Mouse (Mus musculus) frontal cortex, adult (tissue): Measurements from ENCODE around the gene Iyd.
A peak's percentile ranks its signal among the peaks of the same experiment; 100 is the strongest.

ENCODE experiments used
- ATAC-seq: cut with Nextera tagmentation; 2 replicates; pipeline ENCODE4 v1.9.2; 2017; ENCODE audit warnings: mild to moderate bottlenecking, moderate library complexity, mixed read lengths; ENCODE audit not compliant: low TSS enrichment

Gene Iyd

DNA sequence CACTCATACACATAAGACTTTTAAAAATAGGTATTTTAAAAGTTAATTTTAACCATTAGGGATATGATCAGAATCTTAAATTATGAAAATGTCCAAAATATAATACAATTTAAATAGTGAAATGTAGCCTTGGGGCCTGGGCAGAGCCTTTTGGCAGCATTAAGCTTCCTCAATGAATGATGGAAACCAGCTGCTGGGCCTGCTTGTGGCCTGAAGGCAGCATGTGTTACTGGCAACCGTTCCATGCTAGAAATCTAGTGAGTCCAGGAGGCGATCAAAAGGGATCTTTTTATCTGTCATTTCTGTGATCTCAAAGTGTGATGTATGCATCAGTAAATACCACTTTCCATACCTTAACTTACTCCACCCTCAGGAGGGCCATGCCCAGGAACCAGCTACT lies 9.3 kb downstream of the Iyd start:
- no peak for ATAC-seq

- ATAC-seq: no peak
Measured at GRCm38 (mm10) chr10:3555128-3555527, 15.1 kb downstream of the Iyd start.

GRCm38 (mm10) chr10:3556538-3556937 lies 16.5 kb downstream of the Iyd start:
- ATAC-seq: no peak

GRCm38 (mm10) chr10:3559136-3559535 lies 19.1 kb downstream of the Iyd start:
- ATAC-seq: no peak

DNA sequence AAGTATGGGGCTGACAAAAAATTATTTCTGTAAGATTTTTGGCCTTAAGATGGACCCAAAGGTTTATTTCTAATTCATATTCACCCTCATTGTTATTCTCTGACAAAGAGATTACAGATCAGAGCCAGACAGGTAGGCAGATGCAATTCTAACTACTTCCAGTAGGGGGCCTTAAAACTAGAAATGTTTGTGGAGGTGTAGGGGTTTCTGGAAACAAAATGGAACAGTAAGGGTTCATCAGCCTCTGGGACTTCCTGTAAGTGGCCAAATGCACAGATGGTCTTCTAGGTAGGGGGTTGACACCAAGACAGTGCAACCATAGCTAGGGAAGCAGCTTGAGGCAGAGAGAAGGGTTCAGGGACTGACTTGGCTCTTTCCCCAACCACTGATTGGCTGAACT lies 22.1 kb downstream of the Iyd start:
- ATAC-seq: no peak

DNA sequence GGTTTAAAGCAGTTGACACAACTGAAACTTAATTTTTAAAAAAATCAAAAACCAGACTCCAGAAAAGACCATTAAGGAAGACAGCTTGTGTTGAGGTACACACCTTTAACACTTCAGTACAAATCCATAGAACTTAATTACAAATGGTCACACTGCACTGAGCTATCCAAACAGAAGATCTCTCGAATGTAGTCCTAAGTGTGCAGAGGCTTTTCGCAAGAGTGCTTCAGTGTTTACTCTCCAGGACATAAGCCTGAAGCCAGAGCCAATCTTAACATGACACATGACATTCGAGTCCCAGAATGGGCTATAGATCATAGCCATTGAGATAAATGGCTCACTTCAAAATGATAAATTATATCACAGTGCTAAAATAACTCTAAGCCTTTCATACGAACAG lies 25.1 kb downstream of the Iyd start:
- ATAC-seq: no peak

- ATAC-seq: no peak
Measured at GRCm38 (mm10) chr10:3567821-3568220, 27.8 kb downstream of the Iyd start.

DNA sequence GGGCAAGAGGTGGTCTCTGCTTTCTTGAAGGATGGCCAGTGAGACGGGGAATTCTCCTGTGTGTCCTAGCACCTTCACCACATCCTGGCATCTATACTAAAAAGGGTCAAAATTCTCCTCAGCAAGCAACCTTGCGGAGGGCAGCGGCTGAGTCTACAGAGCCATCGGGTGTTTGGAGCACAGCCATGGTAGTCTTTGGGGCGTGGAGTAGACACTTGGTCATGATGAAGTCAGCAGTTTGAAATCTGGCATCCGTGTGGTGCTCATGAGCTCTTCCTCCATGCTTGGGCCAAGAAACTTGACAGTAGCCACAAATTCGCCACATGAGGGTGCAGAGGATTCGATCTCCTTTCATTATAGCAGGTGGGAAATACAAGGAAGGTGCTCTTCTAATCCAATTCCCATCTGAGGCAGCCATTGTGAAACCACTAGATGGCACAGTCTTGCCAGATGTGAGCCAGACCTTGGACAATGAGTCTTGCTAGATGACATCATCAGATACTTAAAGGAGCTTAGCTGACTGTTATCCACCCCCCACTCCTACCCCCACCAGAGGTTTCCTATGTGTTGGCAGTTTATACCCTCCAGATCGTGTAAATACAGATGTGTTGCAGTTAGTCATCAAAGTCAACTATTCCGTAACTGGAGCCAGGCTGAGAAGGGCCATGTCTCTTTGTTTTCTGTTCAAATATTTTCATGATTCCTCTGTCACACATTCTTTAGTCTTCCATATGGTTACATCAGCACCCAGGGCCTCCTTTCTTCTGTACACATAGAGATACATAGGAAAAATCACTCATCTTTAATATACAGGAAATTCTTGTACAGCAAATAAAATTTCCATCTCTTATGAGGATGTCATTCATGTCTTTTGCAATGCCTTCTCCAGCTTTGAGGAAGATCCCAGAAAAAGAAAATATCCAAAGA lies 32.9 kb downstream of the Iyd start:
- peak; percentile 65 for ATAC-seq

DNA sequence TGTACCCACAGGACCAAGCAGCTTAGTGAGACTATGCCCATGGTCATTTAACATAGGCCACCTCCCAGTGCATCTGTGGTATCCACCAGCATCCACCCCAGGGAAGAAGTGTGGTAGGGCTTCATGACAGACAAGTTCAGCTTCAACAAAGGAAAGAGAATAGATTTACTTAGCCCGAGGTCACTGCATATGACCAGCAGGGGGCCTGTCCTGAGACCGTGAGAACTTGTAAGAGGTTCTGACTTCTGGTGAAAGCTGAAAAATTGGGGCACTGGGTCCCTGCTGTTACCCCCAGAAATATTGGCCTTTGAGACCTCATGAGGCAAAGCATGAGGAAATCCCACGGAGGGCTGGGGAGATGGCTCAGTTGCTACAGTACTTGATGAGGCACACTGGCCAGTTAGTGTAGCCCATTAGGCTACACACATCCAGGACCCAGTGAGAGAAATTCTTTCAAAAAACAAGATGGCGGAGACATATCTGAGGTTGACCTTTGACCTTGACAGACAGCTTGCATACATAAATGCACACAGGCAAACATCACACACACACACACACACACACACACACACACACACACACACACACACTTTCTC lies 34.0 kb downstream of the Iyd start:
- no peak for ATAC-seq

DNA sequence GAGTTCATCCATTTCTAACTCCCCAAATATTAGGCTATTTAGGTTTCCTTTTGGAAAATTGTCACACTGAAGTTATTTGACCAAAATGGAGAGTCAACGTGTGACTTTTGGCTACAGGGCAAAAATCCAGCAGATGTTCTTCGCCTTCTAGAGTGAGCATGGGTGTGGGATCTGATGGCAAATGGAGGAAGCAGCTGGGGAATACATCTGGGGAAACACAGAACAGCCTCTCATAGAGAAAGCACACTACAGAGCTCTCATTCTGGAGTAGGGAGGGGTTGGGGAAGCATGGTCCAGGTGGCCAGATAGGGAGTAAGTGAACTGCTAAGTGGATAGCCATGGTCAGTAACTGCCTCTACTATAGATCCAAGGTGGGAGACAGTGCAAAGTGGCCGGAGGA lies 50.6 kb downstream of the Iyd start:
- ATAC-seq: no peak

DNA sequence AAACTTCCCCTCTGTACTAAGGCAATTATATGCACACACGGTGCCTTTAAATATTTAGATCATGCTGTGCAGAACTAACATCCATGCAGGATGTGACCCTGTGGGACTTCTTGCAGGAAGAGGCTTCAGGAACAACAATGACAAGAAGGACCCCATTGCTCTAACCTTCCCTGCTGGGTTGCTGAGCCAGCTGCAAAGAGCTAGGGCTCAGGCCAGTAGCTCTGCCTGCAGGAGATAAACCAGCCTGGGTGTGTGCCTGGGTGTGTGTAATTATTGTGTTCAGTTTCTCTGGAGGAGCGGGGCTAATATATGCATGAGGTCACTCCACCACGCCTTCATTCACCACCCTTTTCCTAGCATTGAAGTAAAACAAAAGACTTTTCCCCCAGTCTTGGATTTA lies 51.8 kb downstream of the Iyd start:
- ATAC-seq: no peak

- ATAC-seq: no peak
Measured at GRCm38 (mm10) chr10:3596697-3597096, 56.7 kb downstream of the Iyd start.

DNA sequence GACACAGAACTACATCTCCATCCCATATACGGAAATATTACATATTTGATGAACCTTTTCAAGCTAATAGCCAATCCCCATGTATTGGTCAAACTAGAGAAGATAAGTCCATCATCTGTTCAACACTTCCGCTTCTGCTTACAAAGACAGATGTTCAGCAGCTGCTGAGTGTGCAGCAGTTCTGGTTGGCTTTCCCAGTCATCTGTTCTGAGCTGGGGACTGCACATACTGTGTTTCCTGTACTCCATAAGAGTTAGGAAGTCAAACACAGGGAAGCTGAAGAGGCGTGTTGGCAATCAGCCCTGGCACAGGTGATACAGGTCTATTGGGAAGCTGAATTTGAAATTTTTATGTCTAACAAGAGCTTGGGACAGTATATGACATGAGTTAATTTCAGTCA lies 57.7 kb downstream of the Iyd start:
- ATAC-seq: no peak
